Mouse (Mus musculus): Measurements from ENCODE around the gene Mcpt8. TPM values are rescaled to one million over a fixed set of nuclear protein-coding genes. Genes with fewer than 3 reads are reported as not detected.

The Mcpt8 gene
- total and polyA plus RNA-seq, 3 experiments = not detected

DNA sequence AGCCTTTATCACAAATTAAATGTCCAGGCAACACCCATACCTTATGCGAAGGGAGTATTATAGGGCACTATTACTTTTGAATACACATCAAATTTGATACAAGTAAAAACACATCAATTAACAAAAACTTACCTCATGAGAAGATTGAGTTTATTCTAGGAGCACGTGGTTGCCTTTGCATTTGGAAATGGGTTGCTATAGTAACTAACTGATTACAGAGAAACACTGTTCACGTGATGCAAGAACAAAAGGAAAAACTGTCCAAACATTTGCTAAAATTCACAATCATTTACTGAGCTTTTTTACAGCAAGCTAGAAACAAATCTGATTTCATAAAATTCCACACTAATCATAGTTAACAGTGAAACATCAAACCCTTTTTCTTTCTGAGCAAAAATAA, 18.4 kb upstream of the Mcpt8 start:
- peaks cover 0 to 4% of the 10 kb centered on the region in 2 experiments; a peak in 2 of 4 replicates for H3K4me1 ChIP-seq (ENCODE audit: control insufficient read depth in 1 of 2, insufficient read depth in 2 of 2)
- dilution Hi-C loops (cut with MboI; ENCODE audit: extremely low pct_ligation_motif_present, extremely low pct_unique_long_range_greater_than_20kb, low sequenced_read_pairs) = no loop called here
- DNase-seq (ENCODE audit: extremely low read depth) = no peak
- no peak overlapping the region for H3K9ac ChIP-seq (ENCODE audit: insufficient read depth, low read depth)
- in situ Hi-C loops (cut with MboI; ENCODE audit: low pct_ligation_motif_present, low pct_unique_long_range_greater_than_20kb, low sequenced_read_pairs) = no loop called here
- H3K4me2 ChIP-seq (ENCODE audit: insufficient read depth, low read depth, poor library complexity, severe bottlenecking) = no peak overlapping the region
- no peaks in the 10 kb centered on the region for H3K9me3 ChIP-seq (replicated peaks; ENCODE audit: low read length)
- no peak overlapping the region for H3K4me3 ChIP-seq (replicated peaks in 1 of 3; ENCODE audit: low read depth in 2 of 3, low read length in 2 of 3, poor library complexity in 1 of 3)
- no peaks in the 10 kb centered on the region for H3K36me3 ChIP-seq (replicated peaks in 1 of 2; ENCODE audit: control insufficient read depth in 1 of 2, insufficient read depth in 1 of 2, low read length in 1 of 2)
- H3K27me3 ChIP-seq (replicated peaks) = peaks cover 4% of the 10 kb centered on the region
- no peaks in the 10 kb centered on the region for H3K79me2 ChIP-seq (replicated peaks; ENCODE audit: control insufficient read depth, extremely low read depth, insufficient read depth, poor library complexity, severe bottlenecking)
- TF ChIP-seq TCF12 (IDR thresholded peaks at IDR 0.05; ENCODE audit: low read depth, low read length) (no peak), NRF1 (IDR thresholded peaks at IDR 0.05; ENCODE audit: low read depth, low read length) (no peak)
- no peak overlapping the region for H3K27ac ChIP-seq (ENCODE audit: insufficient read depth, low read depth)

- TF ChIP-seq IRF4 (IDR thresholded peaks at IDR 0.05; ENCODE audit: low read depth, low read length) (no peak), TBP (conservative IDR thresholded peaks at IDR 0.05; ENCODE audit: low read depth, low read length) (no peak), ELF1 (IDR thresholded peaks at IDR 0.05; ENCODE audit: low read depth, low read length) (no peak), RCOR1 (conservative IDR thresholded peaks at IDR 0.05; ENCODE audit: low read depth, low read length) (no peak), JUN (IDR thresholded peaks at IDR 0.05; ENCODE audit: insufficient read depth, low read depth, low read length) (no peak), USF2 (conservative IDR thresholded peaks at IDR 0.05; ENCODE audit: low read depth, low read length) (no peak), MAFK (IDR thresholded peaks at IDR 0.05; ENCODE audit: insufficient replicate concordance, low read length) (no peak), KAT2A (IDR thresholded peaks at IDR 0.05; ENCODE audit: insufficient replicate concordance, low read length) (no peak), EP300 (IDR thresholded peaks at IDR 0.05; ENCODE audit: low read length) (no peak), E2F4 (IDR thresholded peaks at IDR 0.05; ENCODE audit: insufficient replicate concordance, low read depth, low read length) (no peak), ETS1 (conservative IDR thresholded peaks at IDR 0.05; ENCODE audit: low read depth, low read length) (no peak), RAD21 (IDR thresholded peaks at IDR 0.05; ENCODE audit: low read depth, low read length) (no peak), CHD2 (IDR thresholded peaks at IDR 0.05; ENCODE audit: low read length) (no peak), MAX (IDR thresholded peaks at IDR 0.05; ENCODE audit: low read length) (no peak), MYC (IDR thresholded peaks at IDR 0.05; ENCODE audit: low read depth, low read length) (no peak)
- Histone ChIP-seq H3K27me3 (replicated peaks) (peaks cover 4% of the 10 kb centered on the region), H3K4me1 (ENCODE audit: control insufficient read depth in 1 of 2, insufficient read depth in 2 of 2) (peaks cover 0 to 4% of the 10 kb centered on the region in 2 experiments; a peak in 2 of 4 replicates), H3K9ac (ENCODE audit: insufficient read depth, low read depth) (no peak within 1 kb of the TSS), H3K36me3 (replicated peaks in 1 of 2; ENCODE audit: control insufficient read depth in 1 of 2, insufficient read depth in 1 of 2, low read length in 1 of 2) (no peaks in the 10 kb centered on the region), H3K9me3 (replicated peaks; ENCODE audit: low read length) (no peaks in the 10 kb centered on the region), H3K27ac (ENCODE audit: insufficient read depth, low read depth) (no peak within 1 kb of the TSS), H3K79me2 (replicated peaks; ENCODE audit: control insufficient read depth, extremely low read depth, insufficient read depth, poor library complexity, severe bottlenecking) (no peaks in the 10 kb centered on the region), H3K4me2 (ENCODE audit: insufficient read depth, low read depth, poor library complexity, severe bottlenecking) (no peak within 1 kb of the TSS), H3K4me3 (replicated peaks in 1 of 3; ENCODE audit: low read depth in 2 of 3, low read length in 2 of 3, poor library complexity in 1 of 3) (no peak within 1 kb of the TSS)
- no peak for DNase-seq (ENCODE audit: extremely low read depth)
- in situ Hi-C loops (cut with MboI; ENCODE audit: low pct_ligation_motif_present, low pct_unique_long_range_greater_than_20kb, low sequenced_read_pairs) = no loop called here
- dilution Hi-C loops (cut with MboI; ENCODE audit: extremely low pct_ligation_motif_present, extremely low pct_unique_long_range_greater_than_20kb, low sequenced_read_pairs) = no loop called here
These were observed 17.3 kb upstream of the Mcpt8 start, which contains the start of gene Ctsg for GRCm38 (mm10) chr14:56102386-56102785. TSS of gene Ctsg (minus strand) at chr14:56102574.
